Mouse (Mus musculus): ENCODE data around the gene Ntm. TPM values are rescaled to one million over a fixed set of nuclear protein-coding genes. Genes with fewer than 3 reads are reported as not detected.

Gene Ntm
- total RNA-seq, 2 experiments from 2014 or later: 379 to 391 TPM

- no peak for DNase-seq (ENCODE audit: extremely low spot score in 1 of 2, low spot score in 2 of 2)
- intact Hi-C loops (cut with DNase I): no loop called here
Observed at GRCm38 (mm10) chr9:29267663-29268062, 695.3 kb downstream of the Ntm start.

DNA sequence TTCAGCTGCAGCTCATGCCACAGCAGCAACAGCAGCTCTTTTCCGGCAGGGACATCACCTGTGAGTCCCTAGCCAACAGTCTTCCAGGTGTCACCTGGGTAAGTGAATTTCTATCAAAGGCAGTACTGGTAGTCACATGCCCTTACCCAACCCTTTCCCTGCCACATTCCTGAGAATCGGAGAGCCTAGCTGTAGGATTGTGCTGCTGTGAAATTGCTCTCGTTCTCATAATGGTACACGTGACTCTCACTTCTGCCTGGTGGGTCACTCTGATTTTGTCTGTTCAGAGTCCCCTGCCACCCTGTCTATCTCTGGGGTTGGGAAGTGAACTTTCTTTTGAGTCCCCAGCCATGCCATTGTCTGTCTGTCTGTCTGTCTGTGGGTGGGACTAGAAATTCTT lies 697.8 kb downstream of the Ntm start:
- no peak for DNase-seq (ENCODE audit: extremely low spot score in 1 of 2, low spot score in 2 of 2)
- intact Hi-C loops (cut with DNase I): no loop called here

- no peak for DNase-seq (ENCODE audit: extremely low spot score in 1 of 2, low spot score in 2 of 2)
- intact Hi-C loops (cut with DNase I): no loop called here
Observed at GRCm38 (mm10) chr9:29262836-29263235, 700.1 kb downstream of the Ntm start.

- DNase-seq (ENCODE audit: extremely low spot score in 1 of 2, low spot score in 2 of 2): no peak
- intact Hi-C loops (cut with DNase I): no loop called here
Observed at GRCm38 (mm10) chr9:29252866-29253265, 710.1 kb downstream of the Ntm start.

GRCm38 (mm10) chr9:29250813-29251212 lies 712.1 kb downstream of the Ntm start:
- DNase-seq (ENCODE audit: extremely low spot score in 1 of 2, low spot score in 2 of 2): no peak
- intact Hi-C loops (cut with DNase I): no loop called here

- intact Hi-C loops (cut with DNase I): no loop called here
Observed at GRCm38 (mm10) chr9:29247812-29248211, 715.1 kb downstream of the Ntm start.

GRCm38 (mm10) chr9:29244006-29244405 lies 718.9 kb downstream of the Ntm start:
- no peak for DNase-seq (ENCODE audit: extremely low spot score in 1 of 2, low spot score in 2 of 2)
- intact Hi-C loops (cut with DNase I): no loop called here

More at GRCm38 (mm10) chr9:29247812-29248211, 715.1 kb downstream of the Ntm start:
- no peak for DNase-seq (ENCODE audit: extremely low spot score in 1 of 2, low spot score in 2 of 2)

GRCm38 (mm10) chr9:29242497-29243422 lies 720.2 kb downstream of the Ntm start:
- DNase-seq (ENCODE audit: extremely low spot score in 1 of 2, low spot score in 2 of 2): no peak
- intact Hi-C loops (cut with DNase I): no loop called here

- intact Hi-C loops (cut with DNase I): no loop called here
- DNase-seq (ENCODE audit: extremely low spot score in 1 of 2, low spot score in 2 of 2): no peak
Observed at GRCm38 (mm10) chr9:29240797-29241196, 722.1 kb downstream of the Ntm start.

DNA sequence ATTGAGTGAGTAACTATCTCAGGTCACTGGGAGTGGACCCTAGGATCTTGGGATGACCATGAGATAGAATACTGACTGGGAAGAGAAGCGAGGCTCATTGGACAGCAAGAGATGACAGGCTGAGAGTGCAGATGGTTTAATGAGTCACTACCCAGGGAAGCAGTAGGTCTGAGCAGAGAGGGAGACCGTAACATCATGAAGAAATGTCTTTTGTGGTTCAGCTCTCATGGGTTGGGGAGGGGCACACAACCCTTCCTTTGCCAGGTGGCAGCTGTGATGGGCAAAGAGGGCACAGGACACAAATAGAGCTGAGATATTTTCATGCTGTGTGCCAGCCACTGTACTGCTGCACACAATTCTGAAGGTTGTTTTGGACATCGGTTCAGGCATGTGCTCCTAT lies 724.0 kb downstream of the Ntm start:
- no peak for DNase-seq (ENCODE audit: extremely low spot score in 1 of 2, low spot score in 2 of 2)

DNA sequence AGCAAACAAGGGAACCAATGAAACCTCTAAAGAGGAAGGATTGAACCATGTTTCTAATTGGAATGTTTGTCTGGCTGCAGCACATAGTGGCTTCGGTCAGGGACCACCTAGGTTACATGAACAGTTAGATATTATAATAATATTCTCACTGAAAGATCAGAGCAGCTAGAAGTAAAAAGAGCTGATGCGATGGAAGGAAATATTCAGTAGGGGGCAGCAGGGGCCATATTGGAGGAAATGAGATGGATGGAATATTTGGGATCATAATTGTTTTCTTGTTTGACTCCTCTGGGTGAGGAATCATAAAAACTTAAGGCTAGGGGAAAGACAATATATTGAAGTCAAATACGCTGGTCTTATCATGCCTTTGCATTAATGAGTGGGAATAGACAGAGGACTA lies 726.2 kb downstream of the Ntm start:
- intact Hi-C loops (cut with DNase I): no loop called here
- no peak for DNase-seq (ENCODE audit: extremely low spot score in 1 of 2, low spot score in 2 of 2)

More for the DNA sequence above, 724.0 kb downstream of the Ntm start:
- intact Hi-C loops (cut with DNase I): no loop called here

DNA sequence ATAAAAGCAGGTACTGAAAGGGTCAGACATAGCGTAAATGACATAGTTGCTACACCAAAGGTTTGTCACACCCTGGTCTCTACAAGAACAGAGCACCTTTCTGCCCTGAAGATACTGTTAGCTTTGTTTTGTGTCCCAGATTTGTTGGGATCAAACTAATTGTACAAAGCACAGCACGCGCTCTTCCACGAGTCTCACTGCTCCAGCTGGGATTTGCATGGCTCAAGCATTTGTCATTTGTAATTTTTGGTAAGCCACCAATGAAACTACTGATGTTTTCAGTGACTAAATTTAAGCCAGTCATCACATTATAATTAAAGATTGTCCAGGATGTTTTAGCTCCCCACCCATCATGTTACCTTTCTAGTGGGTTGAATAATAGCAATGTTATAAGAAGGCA lies 735.2 kb downstream of the Ntm start:
- intact Hi-C loops (cut with DNase I): no loop called here
- DNase-seq (ENCODE audit: extremely low spot score in 1 of 2, low spot score in 2 of 2): no peak

DNA sequence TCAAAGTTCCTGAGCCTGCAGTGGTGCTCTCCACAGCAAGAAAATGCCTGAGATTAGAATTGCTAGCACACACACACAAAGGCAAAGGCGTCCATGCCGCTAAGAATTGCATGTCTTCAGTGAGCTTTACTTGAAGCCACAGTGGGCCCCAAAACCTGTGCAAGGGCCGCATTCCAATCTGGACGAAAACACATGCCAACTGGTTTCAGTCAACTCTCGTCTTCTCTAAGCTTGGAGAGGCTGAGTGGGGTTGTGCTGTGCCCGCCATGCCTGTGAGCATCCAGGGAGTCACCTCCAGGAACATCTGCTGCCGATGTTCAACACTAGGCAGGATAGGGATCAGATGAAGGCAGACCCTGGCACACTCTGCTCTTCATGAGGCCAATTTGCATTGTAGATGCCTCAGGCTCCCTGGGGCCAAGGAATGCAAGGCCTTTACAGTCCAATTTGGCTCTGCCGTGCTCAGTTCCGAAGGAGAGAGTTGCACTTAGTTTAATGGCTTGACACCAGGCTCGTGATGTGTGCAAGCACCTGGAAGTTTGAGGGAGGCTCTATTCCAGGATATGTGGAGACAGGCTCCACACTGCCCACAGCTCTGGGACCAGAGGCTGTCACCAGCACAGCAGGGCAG lies 739.9 kb downstream of the Ntm start:
- DNase-seq (ENCODE audit: extremely low spot score in 1 of 2, low spot score in 2 of 2): no peak
- intact Hi-C loops (cut with DNase I): no loop called here

GRCm38 (mm10) chr9:29220941-29221615 lies 741.9 kb downstream of the Ntm start:
- intact Hi-C loops (cut with DNase I): no loop called here
- DNase-seq (ENCODE audit: extremely low spot score in 1 of 2, low spot score in 2 of 2): no peak

DNA sequence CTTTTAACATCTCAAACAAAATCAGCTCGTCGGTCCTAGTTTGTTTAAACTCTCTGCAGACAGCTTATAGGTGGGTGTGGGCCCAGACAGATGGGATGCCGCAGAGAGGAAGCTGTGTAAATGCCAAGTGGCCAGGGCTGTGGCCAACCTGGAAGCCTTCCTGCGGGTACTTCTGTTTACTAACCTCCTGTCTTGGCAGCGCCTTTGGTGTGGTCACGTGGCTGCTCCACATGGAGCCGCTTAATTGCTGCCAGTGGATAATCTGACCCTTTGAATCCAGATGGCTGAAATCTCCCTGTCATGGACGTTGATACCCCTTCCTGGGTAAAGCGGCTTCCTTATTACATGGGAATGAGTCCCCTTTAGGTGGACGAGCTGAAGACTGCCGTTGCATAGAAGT lies 742.4 kb downstream of the Ntm start:
- intact Hi-C loops (cut with DNase I): no loop called here
- peak; percentile 30 to 34 for DNase-seq (ENCODE audit: extremely low spot score in 1 of 2, low spot score in 2 of 2)

GRCm38 (mm10) chr9:29217951-29218350 lies 745.0 kb downstream of the Ntm start:
- DNase-seq (ENCODE audit: extremely low spot score in 1 of 2, low spot score in 2 of 2): no peak
- intact Hi-C loops (cut with DNase I): no loop called here

GRCm38 (mm10) chr9:29216528-29216927 lies 746.4 kb downstream of the Ntm start:
- intact Hi-C loops (cut with DNase I): no loop called here
- DNase-seq (ENCODE audit: extremely low spot score in 1 of 2, low spot score in 2 of 2): no peak

DNA sequence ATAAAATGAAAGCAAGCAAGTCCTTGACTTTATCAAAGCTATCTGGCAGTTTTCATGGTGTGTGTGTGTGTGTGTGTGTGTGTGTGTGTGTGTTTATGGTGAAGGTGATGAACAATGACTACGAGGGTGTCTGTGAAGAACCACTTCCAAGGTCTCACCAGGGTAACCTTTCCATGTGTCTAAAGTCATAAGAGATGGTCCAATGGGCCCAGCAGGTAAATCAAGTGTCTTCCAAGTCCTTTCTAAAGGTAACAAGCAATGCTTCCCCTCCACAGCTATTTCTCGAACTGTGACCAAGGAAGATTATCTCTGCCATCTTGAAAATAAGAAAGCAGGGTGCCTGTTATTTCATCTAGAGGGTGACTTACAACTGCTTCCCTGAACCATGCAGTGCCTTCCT lies 747.1 kb downstream of the Ntm start:
- no peak for DNase-seq (ENCODE audit: extremely low spot score in 1 of 2, low spot score in 2 of 2)
- intact Hi-C loops (cut with DNase I): no loop called here

DNA sequence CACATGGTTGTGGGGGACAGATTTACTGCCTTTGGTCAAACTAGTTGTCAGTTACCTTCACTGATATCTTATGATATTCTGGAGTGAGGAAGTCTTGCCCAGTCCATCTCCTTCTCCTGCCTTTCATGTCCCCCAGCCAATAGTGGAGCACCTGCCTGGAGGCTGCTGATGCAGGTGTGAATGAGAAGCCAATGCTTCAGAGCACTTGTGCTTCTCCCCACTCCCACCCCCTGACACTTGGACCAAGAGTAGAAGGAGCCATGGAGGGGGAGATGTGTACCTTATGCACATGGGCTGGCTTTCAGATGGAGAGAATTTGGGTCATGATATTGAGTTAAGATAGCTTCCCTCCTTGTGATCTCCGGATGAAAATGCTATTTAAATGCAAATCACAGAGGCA lies 747.7 kb downstream of the Ntm start:
- no peak for DNase-seq (ENCODE audit: extremely low spot score in 1 of 2, low spot score in 2 of 2)

GRCm38 (mm10) chr9:29209243-29209642 lies 753.7 kb downstream of the Ntm start:
- DNase-seq (ENCODE audit: extremely low spot score in 1 of 2, low spot score in 2 of 2): no peak
- intact Hi-C loops (cut with DNase I): loop anchor here (10.0 kb wide), 1 partner anchor 206 kb away; no protein-coding TSS in a partner anchor

More for the DNA sequence above, 747.7 kb downstream of the Ntm start:
- intact Hi-C loops (cut with DNase I): no loop called here
